Mouse (Mus musculus) midbrain, embryonic 11.5 days (tissue): ENCODE data around the gene Gm45713. TPM values are rescaled to one million over a fixed set of nuclear protein-coding genes. Genes with fewer than 3 reads are reported as not detected.

Experiments
- ATAC-seq: fragments of 200-750 bp; cut with Nextera tagmentation; 2 replicates; pipeline ENCODE4 v1.8.0; 2017; ENCODE audit warnings: moderate TSS enrichment, moderate library complexity; ENCODE audit not compliant: low FRiP score
- DNase-seq: peaks from one replicate; pipeline ENCODE4 v3.0.0; 2015; ENCODE audit warnings: low spot score; ENCODE audit errors: missing footprints
- H3K27ac ChIP-seq: fragments of 300-500 bp; sonication (generic); 2 replicates; pipeline ENCODE4 v1.5.1; 2014; ENCODE audit warnings: low read depth, low read length
- H3K27me3 ChIP-seq: fragments of 300-500 bp; sonication (generic); 2 replicates; pipeline ENCODE4 v1.6.1; 2014; ENCODE audit warnings: mild to moderate bottlenecking, low read length, moderate library complexity, mixed read lengths; ENCODE audit not compliant: control insufficient read depth, insufficient read depth
- H3K36me3 ChIP-seq: fragments of 300-500 bp; sonication (generic); 2 replicates; pipeline ENCODE4 v1.6.1; 2014; ENCODE audit warnings: mild to moderate bottlenecking, low read length, moderate library complexity, mixed read lengths; ENCODE audit not compliant: control insufficient read depth, insufficient read depth
- H3K4me1 ChIP-seq: fragments of 300-500 bp; sonication (generic); 2 replicates; pipeline ENCODE4 v1.6.1; 2014; ENCODE audit warnings: low read length; ENCODE audit not compliant: control insufficient read depth, insufficient read depth
- H3K4me2 ChIP-seq: fragments of 300-500 bp; sonication (generic); 2 replicates; pipeline ENCODE4 v1.6.1; 2014; ENCODE audit warnings: mild to moderate bottlenecking, moderate library complexity
- H3K4me3 ChIP-seq: fragments of 300-500 bp; sonication (generic); 2 replicates; pipeline ENCODE4 v1.5.1; 2014; ENCODE audit warnings: low read depth, low read length
- H3K9ac ChIP-seq: fragments of 300-500 bp; sonication (generic); 2 replicates; pipeline ENCODE4 v1.6.1; 2014; ENCODE audit warnings: low read length
- H3K9me3 ChIP-seq: fragments of 300-500 bp; sonication (generic); 2 replicates; pipeline ENCODE4 v1.6.1; 2016; ENCODE audit warnings: low read length; ENCODE audit not compliant: control insufficient read depth
- WGBS: fragments of 180-500 bp; shearing (Covaris S2); extraction: QIAGEN DNeasy Blood & Tissue Kit; methylation state at CpG from one replicate; pipeline ENCODE4 v1.1.7; 2014; 5-methylcytosine and 5-hydroxymethylcytosine counted together
- polyA plus RNA-seq: library from polyadenylated mRNA; unstranded; fragments of >200 nt; fragmentation: Nextera tagmentation; extraction: Ambion mirVana; gene quantifications from 2 replicates; pipeline ENCODE4 v1.2.1, GENCODE M21; 2014

The Gm45713 gene
- polyA plus RNA-seq, 1 experiment from 2014 or later = 0.60 TPM

GRCm38 (mm10) chr7:45091001-45091990 is 44.7 kb downstream of the Gm45713 start:
- H3K27ac ChIP-seq = no peak overlapping the region
- DNase-seq (peak; percentile 88), ATAC-seq (peak; percentile 36)
- no peaks in the 10 kb centered on the region for H3K9me3 ChIP-seq
- H3K9ac ChIP-seq = peak overlapping the region; percentile 56
- H3K4me3 ChIP-seq = peak overlapping the region; percentile 44
- no peaks in the 10 kb centered on the region; the same call in 1 of the 2 replicates for H3K36me3 ChIP-seq
- H3K4me1 ChIP-seq = peaks cover 9% of the 10 kb centered on the region
- H3K4me2 ChIP-seq = peak overlapping the region; percentile 64
- WGBS = 15% methylated on average over 35 of the region's 35 CpGs
- no peaks in the 10 kb centered on the region; the same call in 1 of the 2 replicates for H3K27me3 ChIP-seq

- no peak for ATAC-seq
- no peak for DNase-seq
- Histone ChIP-seq H3K4me1 (peaks cover 9% of the 10 kb centered on the region), H3K4me2 (no peak overlapping the region), H3K36me3 (peaks cover 3% of the 10 kb centered on the region; the same call in 1 of the 2 replicates), H3K9me3 (no peaks in the 10 kb centered on the region), H3K27ac (no peak overlapping the region), H3K4me3 (no peak overlapping the region), H3K27me3 (no peaks in the 10 kb centered on the region; the same call in 1 of the 2 replicates), H3K9ac (no peak overlapping the region)
- WGBS = 81% methylated on average over 13 of the region's 13 CpGs
These were observed 45.6 kb downstream of the Gm45713 start for GRCm38 (mm10) chr7:45090251-45090977.

- Histone ChIP-seq H3K4me1 (peaks cover 9% of the 10 kb centered on the region), H3K4me3 (no peak overlapping the region), H3K27me3 (no peaks in the 10 kb centered on the region; the same call in 1 of the 2 replicates), H3K9me3 (no peaks in the 10 kb centered on the region), H3K27ac (no peak overlapping the region), H3K9ac (no peak overlapping the region), H3K4me2 (no peak overlapping the region), H3K36me3 (peaks cover 5% of the 10 kb centered on the region; the same call in 1 of the 2 replicates)
- ATAC-seq (no peak), DNase-seq (no peak)
- WGBS = 95% methylated on average over 17 of the region's 17 CpGs
These were observed 47.4 kb downstream of the Gm45713 start for GRCm38 (mm10) chr7:45088597-45088996.

GRCm38 (mm10) chr7:45086084-45086483 is 49.9 kb downstream of the Gm45713 start:
- Histone ChIP-seq H3K27ac (no peak overlapping the region), H3K4me2 (no peak overlapping the region), H3K4me3 (no peak overlapping the region), H3K36me3 (peaks cover 5% of the 10 kb centered on the region; the same call in 1 of the 2 replicates), H3K9me3 (no peaks in the 10 kb centered on the region), H3K9ac (no peak overlapping the region), H3K4me1 (peaks cover 2% of the 10 kb centered on the region), H3K27me3 (no peaks in the 10 kb centered on the region; the same call in 1 of the 2 replicates)
- ATAC-seq (no peak), DNase-seq (no peak)
- WGBS = 75% methylated on average over 4 of the region's 4 CpGs

GRCm38 (mm10) chr7:45083300-45083890 is 52.6 kb downstream of the Gm45713 start:
- H3K36me3 ChIP-seq = peaks cover 5% of the 10 kb centered on the region; the same call in 1 of the 2 replicates
- H3K9ac ChIP-seq = no peak overlapping the region

GRCm38 (mm10) chr7:45082401-45083299 is 53.4 kb downstream of the Gm45713 start:
- Histone ChIP-seq H3K4me3 (no peak overlapping the region), H3K4me2 (no peak overlapping the region), H3K9me3 (no peaks in the 10 kb centered on the region), H3K4me1 (no peaks in the 10 kb centered on the region), H3K36me3 (peaks cover 5% of the 10 kb centered on the region; the same call in 1 of the 2 replicates), H3K9ac (no peak overlapping the region), H3K27ac (no peak overlapping the region), H3K27me3 (no peaks in the 10 kb centered on the region)
- 79% methylated on average over 25 of the region's 25 CpGs for WGBS
- ATAC-seq (no peak), DNase-seq (peak; percentile 77)

More at GRCm38 (mm10) chr7:45083300-45083890, 52.6 kb downstream of the Gm45713 start:
- Histone ChIP-seq H3K27ac (no peak overlapping the region), H3K9me3 (no peaks in the 10 kb centered on the region), H3K27me3 (no peaks in the 10 kb centered on the region), H3K4me1 (no peaks in the 10 kb centered on the region), H3K4me3 (no peak overlapping the region), H3K4me2 (no peak overlapping the region)
- DNase-seq (no peak), ATAC-seq (no peak)
- 87% methylated on average over 21 of the region's 22 CpGs for WGBS

GRCm38 (mm10) chr7:45081016-45081415 is 55.0 kb downstream of the Gm45713 start:
- Histone ChIP-seq H3K4me3 (no peak overlapping the region), H3K9me3 (no peaks in the 10 kb centered on the region), H3K4me1 (no peaks in the 10 kb centered on the region), H3K9ac (no peak overlapping the region), H3K27me3 (no peaks in the 10 kb centered on the region), H3K4me2 (no peak overlapping the region), H3K27ac (no peak overlapping the region), H3K36me3 (peaks cover 6% of the 10 kb centered on the region)
- ATAC-seq = no peak
- no peak for DNase-seq
- WGBS = 47% methylated on average over 5 of the region's 5 CpGs

- H3K9me3 ChIP-seq = no peaks in the 10 kb centered on the region
- no peaks in the 10 kb centered on the region for H3K4me1 ChIP-seq
- peaks cover 6% of the 10 kb centered on the region; the same call in 1 of the 2 replicates for H3K36me3 ChIP-seq
- WGBS = 3% methylated on average over 10 of the region's 10 CpGs
- H3K27me3 ChIP-seq = no peaks in the 10 kb centered on the region
- no peak overlapping the region for H3K4me2 ChIP-seq
- H3K9ac ChIP-seq = no peak overlapping the region
- no peak overlapping the region for H3K4me3 ChIP-seq
- H3K27ac ChIP-seq = no peak overlapping the region
- ATAC-seq (peak; percentile 49; the same call in 1 of the 2 replicates), DNase-seq (peak; percentile 100)
These were observed 56.2 kb downstream of the Gm45713 start for GRCm38 (mm10) chr7:45079856-45080255.
